Mouse (Mus musculus) heart, postnatal 25 days (tissue): ENCODE results near the gene Gda. TPM values are rescaled to one million over a fixed set of nuclear protein-coding genes. Genes with fewer than 3 reads are reported as not detected.

Experiments used
- DNase-seq: peaks from one replicate; pipeline ENCODE4 v3.0.0; 2022; ENCODE audit warnings: low spot score
- intact Hi-C: fragments of 180-260 bp; cut with DNase I; formaldehyde crosslinking; loops from one replicate; pipeline ENCODE4 v1.15.1; 2025
- total RNA-seq, 2 experiments: library from RNA; stranded (reverse); gene quantifications; 2 replicates each; pipeline ENCODE4 v1.2.3; 2021

Gene Gda
- total RNA-seq, 2 experiments from 2014 or later, result 15.0 to 20.3 TPM

DNA sequence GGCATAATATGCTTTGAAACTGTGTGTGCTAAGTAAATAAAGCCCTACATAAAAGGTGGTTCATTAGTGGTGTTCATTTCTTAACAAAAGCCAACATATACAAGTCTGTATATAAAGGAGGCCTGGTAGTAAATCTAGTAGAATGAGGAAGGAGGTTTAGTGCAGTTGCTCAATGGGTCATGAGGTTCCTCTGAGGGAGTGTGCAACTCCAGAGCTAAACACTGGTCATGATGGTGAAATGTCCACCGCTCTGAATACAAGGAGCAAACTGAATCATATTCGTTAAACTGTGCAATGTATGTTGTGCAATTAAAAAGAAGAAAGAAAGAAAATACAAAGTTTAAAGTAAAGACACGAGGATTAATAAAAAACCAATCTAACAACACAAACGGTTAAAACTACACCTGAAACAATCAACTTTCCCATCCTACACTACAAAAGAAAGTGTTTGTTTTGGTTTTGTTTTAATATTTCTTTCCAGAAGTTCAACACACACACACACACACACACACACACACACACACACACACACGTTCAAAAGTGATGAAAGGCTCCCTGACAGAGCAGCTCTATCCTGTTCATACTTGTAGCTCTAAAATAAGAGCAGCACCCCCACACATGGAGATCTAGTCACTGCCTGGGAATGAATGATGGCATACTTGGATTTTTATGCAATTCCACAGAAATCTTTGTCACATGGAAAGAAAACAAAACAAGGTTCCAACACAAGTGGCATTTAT lies 11.9 kb downstream of the Gda start:
- no peak for DNase-seq
- intact Hi-C loops, result no loop called here

DNA sequence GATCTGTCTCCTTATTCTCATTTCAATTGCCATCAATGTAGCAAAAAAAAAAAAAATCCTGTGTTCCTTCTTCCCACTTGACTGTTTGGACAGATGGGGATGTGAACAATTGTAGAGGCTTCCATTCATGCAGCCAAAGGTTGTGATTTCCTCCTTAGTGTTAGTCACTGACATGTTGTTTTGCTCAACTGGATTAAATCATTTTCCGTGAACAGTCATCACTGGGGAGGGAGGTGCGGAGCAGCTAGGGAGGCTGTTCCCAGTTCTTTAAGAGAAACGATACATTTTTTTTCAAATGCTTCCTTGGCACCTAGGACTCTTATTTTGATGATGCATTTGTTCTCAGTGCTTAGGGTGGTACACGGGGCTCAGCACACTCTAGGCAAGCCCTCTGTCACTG lies 15.8 kb downstream of the Gda start:
- intact Hi-C loops, result loop anchor here (10.0 kb wide), 1 partner anchor 1637 kb away; no protein-coding TSS in a partner anchor
- DNase-seq, result no peak

DNA sequence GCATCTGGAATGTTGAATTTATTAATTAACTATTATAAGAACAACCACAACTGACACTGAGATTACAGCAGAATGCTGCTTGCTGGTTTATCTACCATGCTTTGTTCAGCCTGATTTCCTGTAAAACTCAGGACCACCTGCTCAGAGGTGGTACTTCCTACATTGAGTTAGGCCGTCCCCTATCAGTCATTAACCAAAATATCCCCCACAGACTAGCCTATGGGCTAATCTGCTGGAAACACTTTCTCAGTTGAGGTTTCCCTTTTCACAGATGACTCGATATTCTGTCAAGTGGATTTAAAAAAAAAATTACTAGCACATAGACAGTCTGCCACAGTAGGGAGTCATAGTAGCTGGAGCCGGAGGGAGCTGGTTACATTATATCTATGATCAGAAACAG lies 31.5 kb downstream of the Gda start:
- DNase-seq, result no peak
- intact Hi-C loops, result no loop called here

DNA sequence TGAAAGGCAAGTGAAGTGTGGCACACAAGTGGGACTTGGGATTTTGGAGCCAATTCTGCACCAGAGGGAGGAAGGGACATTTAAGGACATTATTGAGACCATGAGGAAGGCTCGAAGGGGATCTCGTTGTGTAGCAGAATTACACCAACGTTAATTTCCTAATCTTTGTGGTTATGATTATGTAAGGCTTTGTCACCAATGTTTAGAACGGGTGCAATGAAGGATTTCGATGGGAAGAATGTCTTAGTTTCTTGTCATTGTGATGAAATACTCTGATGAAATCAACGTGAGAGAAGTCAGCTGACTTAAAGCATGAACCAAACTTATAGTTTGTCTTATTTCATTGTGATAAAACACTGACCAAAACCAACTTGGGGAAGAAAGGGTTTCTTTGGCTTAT lies 32.4 kb downstream of the Gda start:
- intact Hi-C loops, result no loop called here
- DNase-seq, result no peak

DNA sequence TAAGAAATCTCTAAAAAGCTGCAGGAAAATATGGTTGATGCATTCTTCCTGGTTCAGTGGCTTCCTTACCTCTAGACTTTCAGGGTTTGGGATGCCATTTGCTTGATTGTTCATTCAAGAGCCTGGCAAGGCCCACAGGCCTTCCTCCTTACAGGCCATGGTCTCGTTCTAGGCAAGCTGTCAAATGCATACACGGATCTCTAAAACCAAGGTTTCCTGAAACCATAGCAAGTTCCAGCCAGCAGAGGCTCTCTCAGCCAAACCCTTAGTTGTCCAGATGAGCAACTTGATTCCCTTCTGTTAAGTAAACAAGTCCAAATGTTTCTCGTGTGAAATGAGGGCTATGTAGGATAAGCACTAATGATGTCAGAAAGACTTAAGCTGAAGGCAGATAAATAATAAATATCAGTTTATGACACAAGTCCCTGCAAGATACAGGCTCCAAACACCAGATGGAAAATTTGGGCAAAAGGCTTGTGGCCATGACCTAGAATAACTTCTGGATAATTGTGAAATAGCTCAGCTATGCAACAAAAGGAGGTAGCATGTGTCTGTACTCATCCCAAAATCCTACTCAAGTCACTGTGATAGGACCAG lies 34.0 kb downstream of the Gda start:
- intact Hi-C loops, result no loop called here
- no peak for DNase-seq

DNA sequence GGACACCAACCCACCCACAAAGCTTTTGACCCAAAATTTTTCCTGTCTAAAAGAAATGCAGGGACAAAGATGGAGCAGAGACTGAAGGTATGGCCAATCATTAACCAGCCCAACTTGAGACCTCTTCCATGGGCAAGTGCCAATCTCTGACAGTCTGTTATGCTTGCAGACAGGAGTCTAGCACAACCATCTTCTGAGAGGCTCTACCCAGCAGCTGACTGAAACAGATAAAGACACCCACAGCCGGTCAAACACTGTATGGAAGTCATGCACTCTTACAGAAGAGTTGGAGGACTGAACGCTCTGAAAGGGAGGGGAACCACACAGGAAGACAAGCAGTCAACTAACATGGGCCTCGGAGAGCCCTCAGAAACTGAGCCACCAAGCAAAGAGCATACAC lies 36.7 kb downstream of the Gda start:
- no peak for DNase-seq
- intact Hi-C loops, result no loop called here

DNA sequence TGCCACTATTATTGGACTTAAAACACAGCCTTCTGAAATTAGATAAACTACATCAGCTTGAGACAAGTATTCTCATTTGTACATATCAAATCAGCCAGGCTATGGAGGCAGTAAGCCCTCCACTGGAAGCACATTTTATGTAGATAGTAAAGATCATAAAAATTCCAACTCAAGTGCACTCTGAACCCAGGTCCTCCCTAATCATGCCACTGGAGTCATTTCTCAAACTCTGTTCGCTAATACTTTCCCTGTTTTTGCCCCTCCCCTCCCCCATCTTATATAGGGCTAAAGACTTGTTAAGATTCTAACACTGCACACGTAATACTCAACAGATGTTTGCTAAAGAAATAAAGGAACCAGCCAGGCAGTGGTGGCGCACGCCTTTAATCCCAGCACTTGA lies 39.9 kb downstream of the Gda start:
- intact Hi-C loops, result no loop called here

DNA sequence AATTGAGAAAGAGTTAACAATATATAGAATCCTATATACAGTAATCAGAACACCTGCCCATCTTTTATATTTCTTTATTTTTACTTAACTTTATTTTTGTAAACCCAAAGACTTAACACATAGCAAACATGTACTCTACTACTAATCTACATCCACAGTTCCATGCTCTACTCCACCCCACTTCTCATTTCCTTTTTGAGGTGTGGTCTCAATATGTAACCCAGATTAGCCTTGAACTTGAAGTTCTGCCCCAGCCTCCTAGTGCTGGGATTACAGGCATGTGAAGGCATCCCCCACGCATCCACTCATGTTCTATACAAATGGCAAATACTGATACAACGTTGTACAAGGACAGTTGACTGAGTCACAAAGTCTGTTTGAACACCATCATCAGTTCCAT lies 40.4 kb downstream of the Gda start:
- DNase-seq, result no peak
- intact Hi-C loops, result no loop called here

More for the DNA sequence above, 39.9 kb downstream of the Gda start:
- no peak for DNase-seq

DNA sequence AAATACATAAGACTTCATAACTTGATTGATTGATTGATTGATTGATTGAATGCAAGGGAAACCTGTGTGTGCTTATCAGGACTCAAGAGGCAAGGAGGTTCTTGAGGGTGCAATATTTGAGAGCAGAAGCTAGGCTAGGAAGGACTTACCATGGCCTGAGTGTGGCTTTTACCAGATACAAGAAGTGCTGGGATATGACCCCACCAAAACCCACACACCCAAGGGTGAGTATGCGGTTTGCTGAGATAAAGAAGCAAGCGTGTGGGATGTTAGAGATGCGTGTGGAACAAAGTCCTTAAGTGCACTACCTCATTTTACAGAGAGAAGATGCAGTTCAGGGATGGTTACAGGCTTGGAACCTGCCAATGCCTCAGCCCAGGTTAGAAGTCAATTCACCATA lies 41.0 kb downstream of the Gda start:
- intact Hi-C loops, result no loop called here
- DNase-seq, result no peak

DNA sequence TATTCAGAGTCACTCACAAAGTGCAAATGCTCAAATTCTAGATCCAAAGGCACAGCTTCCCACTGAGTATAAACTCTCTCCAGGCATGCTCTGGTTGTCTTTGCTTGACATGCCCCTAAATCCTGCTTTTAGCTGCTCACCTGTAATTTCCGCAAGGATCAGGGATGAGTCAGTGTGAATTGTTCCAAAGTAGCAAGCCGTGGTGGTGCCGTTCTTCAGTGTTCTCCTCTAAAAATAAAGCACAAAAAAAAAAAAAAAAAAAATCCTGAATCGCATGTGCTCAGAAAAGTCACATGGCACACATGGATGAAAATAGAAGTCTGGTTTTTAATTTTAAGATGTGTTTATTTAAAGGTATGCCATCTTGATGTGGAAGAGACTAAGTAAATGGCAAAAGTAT lies 47.9 kb downstream of the Gda start:
- no peak for DNase-seq
- intact Hi-C loops, result no loop called here

DNA sequence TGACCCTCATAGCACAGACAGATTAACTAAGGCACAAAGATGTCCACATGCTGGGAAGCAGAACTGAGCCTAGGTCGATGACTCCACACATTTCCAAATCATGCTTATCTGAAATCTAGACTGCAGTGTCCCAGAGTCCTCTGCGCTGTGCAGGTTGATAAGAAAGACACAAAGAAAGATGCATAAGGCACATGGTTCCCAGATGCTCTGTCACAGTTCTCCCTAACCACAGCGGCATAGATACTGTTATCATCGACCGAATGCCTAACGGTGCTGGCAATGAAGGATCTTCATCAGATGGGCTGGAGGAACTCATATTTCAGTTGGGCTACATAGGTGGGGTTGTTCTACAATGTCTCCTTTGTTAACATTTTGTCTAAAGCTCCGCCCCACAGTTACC lies 49.5 kb downstream of the Gda start:
- intact Hi-C loops, result no loop called here
- DNase-seq, result no peak

DNA sequence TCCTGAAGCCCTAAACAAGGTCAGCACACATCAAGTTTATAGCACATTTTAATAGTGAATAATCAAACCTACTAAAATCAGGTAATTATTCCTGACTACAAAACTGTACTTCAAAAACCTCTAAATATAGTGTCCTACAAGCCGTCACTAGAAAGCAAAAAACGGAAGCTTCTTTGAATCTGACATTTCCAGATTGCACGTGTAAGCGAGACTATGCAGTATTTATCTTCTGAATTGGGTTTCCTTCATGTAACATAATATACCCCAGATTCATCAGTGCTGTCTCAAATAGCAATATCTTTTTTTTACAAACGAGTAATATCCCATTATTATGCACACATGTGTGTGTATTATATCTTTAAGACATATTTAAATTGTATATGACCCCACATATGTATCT lies 54.8 kb downstream of the Gda start:
- intact Hi-C loops, result no loop called here

DNA sequence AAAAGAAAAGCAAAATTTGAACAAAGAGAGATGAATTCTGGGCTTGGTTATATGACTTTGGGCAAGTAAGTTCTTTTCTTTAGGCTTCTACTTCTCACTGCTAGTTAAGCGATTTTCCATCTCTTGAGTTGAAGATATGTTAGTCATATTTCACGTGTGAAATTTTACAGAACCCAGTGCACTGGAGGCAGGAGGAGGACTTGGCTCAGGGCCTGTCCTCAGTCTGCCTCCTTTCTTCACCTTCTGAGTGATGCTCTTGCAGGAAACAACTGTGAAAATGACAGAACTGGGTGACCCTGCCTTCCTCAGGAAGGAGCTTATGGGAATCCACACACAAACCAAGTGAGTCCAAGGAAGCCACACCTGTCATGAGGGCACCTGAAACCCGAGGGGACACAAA lies 57.9 kb downstream of the Gda start:
- no peak for DNase-seq
- intact Hi-C loops, result no loop called here

More for the DNA sequence above, 54.8 kb downstream of the Gda start:
- no peak for DNase-seq

DNA sequence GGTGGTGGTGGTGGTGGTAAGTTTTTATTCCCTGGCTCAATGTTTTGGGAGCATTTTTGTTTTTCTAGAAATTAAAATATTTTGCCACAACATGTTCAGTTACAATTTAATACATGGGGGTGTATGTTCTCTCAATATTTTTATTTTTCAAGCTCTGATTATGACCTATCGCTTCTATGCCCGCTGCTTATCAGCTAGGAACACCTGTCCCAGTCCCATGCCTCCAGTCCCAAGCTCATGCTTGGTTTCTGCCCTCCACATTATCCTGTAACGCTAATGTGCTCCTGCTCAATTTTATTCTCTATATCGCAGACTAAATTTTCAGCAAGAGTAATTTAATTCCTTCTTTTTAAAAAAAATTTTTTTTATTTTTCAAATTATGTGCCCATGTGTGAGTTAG lies 64.1 kb downstream of the Gda start:
- intact Hi-C loops, result no loop called here
- no peak for DNase-seq

DNA sequence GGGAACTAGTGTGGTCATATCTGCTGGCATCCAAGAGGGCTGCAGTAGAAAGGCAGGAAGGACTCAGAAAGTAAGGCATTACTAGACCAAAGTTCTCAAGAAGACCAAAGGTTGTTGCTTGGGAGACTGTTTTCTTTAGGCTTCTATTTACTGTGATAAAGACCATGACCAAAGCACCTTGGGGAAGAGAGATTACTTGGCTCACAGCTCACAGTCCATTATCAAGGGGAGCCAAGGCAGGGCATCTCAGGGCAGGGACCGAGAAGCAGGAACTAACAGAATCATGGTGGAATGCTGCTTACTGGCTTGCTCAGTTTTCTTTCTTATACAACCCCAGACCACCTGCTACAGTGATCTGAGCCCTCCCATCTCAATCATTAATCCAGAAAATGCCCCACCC lies 65.9 kb downstream of the Gda start:
- DNase-seq, result no peak
- intact Hi-C loops, result no loop called here

DNA sequence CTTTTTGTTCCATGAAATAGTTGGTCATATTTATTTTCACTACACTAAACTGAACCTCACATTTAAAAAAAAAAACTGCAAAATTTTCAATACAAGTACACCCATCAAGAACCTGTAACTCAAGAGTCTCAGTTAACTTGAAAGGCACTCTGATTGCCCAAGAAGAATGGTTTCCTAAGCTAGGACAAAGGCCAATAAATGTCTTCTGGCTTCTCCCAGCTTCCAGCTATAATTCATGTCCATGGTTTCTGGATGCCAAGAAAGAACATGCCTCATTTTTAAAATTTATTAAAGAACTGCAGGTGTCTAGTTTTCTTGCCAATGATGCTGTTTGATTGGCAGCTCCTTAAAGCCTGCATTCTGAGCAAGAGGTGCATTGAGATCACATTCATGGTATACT lies 75.3 kb downstream of the Gda start:
- intact Hi-C loops, result no loop called here
- DNase-seq, result no peak

DNA sequence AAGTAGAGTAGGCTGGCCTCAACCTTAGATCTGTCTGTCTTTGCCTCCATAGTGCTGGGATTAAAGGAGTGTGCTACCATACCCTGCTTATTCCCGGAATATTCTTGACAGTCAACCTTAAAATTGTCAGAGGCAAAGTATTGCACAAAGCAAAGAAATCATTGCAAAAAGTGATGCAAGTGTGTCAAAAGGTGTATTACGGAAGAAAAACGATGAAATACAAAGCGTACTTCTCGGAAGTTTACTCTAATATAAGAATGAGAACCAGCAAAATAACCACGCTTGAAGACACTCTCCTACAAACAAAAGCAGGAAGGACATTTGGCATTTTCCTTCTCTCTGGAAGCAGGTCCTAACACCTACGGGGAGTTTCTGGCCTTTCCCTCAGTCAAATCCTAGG lies 76.9 kb downstream of the Gda start:
- DNase-seq, result no peak
- intact Hi-C loops, result no loop called here

DNA sequence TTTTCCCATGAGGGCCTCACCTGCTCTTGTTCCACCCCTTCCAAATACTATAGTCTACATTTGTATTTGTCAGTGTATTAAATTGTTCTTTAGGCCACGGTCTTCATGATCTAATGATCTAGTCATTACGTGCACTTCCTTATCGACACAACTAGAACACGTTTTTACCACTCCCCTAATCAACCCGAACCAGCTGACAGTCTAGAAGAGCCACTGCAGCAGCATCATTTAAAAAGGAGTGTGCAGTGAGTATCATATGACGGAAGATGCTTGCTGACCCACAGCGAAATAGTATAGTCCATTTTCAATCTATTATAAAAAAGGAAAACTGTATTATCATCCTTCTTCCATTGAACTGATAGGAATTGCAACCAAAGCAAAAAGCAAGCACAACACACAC lies 82.3 kb downstream of the Gda start:
- intact Hi-C loops, result no loop called here
- no peak for DNase-seq

DNA sequence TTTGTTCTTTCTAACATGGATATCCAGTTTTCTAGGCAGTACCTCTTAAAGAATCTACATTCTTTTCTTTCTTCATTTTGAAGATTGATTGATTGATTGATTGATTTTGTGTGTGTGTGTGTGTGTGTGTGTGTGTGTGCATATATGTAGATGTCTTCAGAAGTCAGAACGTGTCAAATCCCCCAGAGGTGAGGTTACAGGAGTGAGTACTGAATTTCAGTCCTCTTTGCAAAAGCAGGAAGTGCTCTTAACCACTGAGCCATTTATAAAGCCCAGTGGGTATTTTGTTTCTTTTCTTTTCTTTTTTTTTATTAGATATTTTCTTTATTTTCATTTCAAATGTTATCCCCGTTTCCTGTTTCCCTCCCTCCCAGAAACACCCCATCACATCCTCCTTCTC lies 86.4 kb downstream of the Gda start:
- DNase-seq, result no peak
- intact Hi-C loops, result loop anchor here (10.0 kb wide), 1 partner anchor 498 kb away; no protein-coding TSS in a partner anchor

DNA sequence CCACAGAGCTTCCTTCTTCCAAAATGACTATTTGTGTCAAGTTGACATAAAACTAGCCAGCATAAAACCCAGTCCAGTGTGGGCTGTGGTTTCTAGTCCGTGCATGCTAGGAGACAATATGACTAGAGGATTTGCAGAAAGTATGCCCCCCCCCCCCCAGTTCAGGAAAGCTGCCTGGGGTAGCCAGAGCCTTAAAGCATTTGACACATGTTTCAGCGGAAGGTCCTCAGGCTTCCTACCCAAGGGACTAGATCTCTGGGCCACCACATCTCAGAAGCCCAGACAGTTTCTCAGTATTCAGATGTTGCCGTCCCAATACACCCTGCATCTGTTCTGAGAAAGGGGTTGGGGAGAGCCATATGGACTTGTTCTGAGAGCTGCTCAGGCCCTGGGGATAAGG lies 89.0 kb downstream of the Gda start:
- no peak for DNase-seq
- intact Hi-C loops, result loop anchor here (10.0 kb wide), 1 partner anchor 501 kb away; no protein-coding TSS in a partner anchor

DNA sequence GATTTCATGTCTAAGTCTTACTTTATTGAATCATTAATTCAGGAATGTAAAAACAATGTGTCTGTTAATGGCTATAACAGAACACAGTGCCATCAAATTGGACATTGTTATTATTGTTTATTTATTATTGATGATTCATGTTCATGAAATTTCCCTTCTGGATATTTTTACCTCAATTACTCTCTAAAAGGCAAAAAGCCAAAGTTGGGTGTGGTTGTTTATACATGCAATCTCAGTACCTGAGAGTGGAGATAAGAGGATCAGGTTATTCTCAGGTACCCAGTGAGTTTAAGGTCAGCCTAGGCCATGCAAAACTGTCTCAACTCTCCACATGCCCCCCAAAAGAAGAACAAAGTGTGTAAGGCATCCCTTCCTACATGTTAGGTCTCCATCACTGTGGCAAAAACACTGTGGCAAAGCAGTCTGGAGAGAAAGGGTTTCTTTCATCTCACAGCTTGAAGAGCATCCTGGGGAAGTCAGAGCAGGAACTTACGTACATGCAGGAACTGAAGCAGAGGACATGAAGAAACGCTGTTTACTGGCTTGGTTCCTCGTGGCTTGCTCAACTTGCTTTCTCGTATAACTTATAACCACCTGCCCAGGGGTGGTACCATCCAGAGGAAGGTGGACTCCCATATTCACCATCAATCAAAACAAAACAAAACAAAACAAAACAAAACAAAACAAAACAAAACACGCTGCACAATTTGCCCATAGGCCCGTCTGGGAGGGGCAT lies 89.6 kb downstream of the Gda start:
- DNase-seq, result no peak
- intact Hi-C loops, result loop anchor here (10.0 kb wide), 1 partner anchor 501 kb away; no protein-coding TSS in a partner anchor
